Comparison of ENCODE assay signal across 8 mouse cellular contexts in the genomic region with DNA sequence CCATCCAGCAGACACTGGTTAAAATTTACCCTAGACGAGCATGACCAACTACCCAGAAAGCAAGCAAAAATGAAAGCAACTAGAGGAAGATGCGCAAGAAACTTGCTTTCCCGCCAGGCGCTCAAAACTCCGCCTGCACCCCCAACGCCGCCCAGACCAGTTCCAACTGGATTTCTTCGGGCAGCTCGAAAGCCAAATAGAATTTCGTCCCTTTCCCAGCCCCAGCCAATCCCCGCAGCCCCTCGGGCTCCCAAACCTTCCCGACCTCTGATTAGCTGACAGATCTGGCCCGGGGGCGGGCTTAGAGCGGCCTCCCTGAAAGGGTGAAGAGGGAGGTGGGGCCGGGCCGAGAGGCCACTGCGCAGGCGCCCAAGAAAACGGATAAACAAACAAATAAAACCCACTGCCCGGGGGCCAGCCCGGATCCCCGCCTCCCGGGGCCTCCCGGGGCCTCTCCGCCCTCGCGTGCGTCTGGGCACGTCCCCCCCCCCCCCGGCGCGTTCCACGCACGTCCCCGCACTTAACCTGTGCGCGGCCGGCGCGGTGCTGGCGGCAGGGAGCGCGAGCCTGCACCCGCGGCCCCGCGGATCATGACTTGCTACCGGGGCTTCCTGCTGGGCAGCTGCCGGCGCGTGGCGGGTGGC. TPM values are rescaled to one million over a fixed set of nuclear protein-coding genes. Genes with fewer than 3 reads are reported as not detected.
A peak's percentile ranks its signal among the peaks of the same experiment; 100 is the strongest.
DNase-seq lines count a peak whose midpoint lies in the region; ATAC-seq and TF ChIP-seq lines count a peak whose summit lies in the region.

A gene (plus strand): TSS at position 349 of the 644 bp plus-strand sequence.

- peak within 1 kb of the TSS; percentile 97 for H3K9ac ChIP-seq in hindbrain, postnatal 0 days (replicated peaks; ENCODE audit: low read length)

- no peaks in the 10 kb centered on the region for H3K27me3 ChIP-seq in hindbrain, postnatal 0 days (ENCODE audit: insufficient read depth, low read length)

- peaks cover 6% of the 10 kb centered on the region; the same call in 1 of the 2 replicates for H3K4me1 ChIP-seq in hindbrain, postnatal 0 days (ENCODE audit: insufficient read depth, low read length)

- H3K36me3 ChIP-seq in hindbrain, postnatal 0 days (ENCODE audit: insufficient read depth, low read length) = no peaks in the 10 kb centered on the region

- 2% methylated on average over 42 of the region's 54 CpGs for WGBS in hindbrain, postnatal 0 days

- intact Hi-C loops in gastrocnemius, adult 2 months (cut with DNase I) = no loop called here
- intact Hi-C loops in left cerebral cortex, adult 2 months (cut with DNase I) = no loop called here

- H3K4me3 ChIP-seq in gastrocnemius, adult 2 months = peak within 1 kb of the TSS; percentile 97
- H3K4me3 ChIP-seq in hindbrain, postnatal 0 days (ENCODE audit: low read length) = peak within 1 kb of the TSS; percentile 93
- H3K4me3 ChIP-seq in left cerebral cortex, adult 2 months = peak within 1 kb of the TSS; percentile 91

- H3K4me2 ChIP-seq in hindbrain, postnatal 0 days (ENCODE audit: low read depth, low read length) = peak within 1 kb of the TSS; percentile 82

- peak within 1 kb of the TSS; percentile 91 for H3K27ac ChIP-seq in gastrocnemius, adult 2 months
- peak within 1 kb of the TSS; percentile 93 for H3K27ac ChIP-seq in hindbrain, postnatal 0 days
- H3K27ac ChIP-seq in left cerebral cortex, adult 2 months = peak within 1 kb of the TSS; percentile 78

- DNase-seq in ZHBTc4 (ENCODE audit: low read depth, low spot score) = peak; percentile 99
- DNase-seq in gastrocnemius, adult 2 months = peak; percentile 99
- peak; percentile 99 for DNase-seq in hindbrain, postnatal 0 days (ENCODE audit: low spot score)
- peak; percentile 95 to 97 for DNase-seq in left cerebral cortex, adult 2 months (ENCODE audit: extremely low spot score in 1 of 2, low spot score in 2 of 2)
- DNase-seq in right cerebral cortex, adult 2 months (ENCODE audit: low spot score in 2 of 2) = peak; percentile 97 to 98
- DNase-seq in urinary bladder, postnatal 14 days (ENCODE audit: low spot score) = peak; percentile 99

- no peaks in the 10 kb centered on the region for H3K9me3 ChIP-seq in hindbrain, postnatal 0 days (ENCODE audit: low read length)

- ATAC-seq in common myeloid progenitor, adult 5-6 weeks (replicated peaks; ENCODE audit: low read depth, poor library complexity, severe bottlenecking) = peak; percentile 80
- ATAC-seq in hindbrain, postnatal 0 days = peak; percentile 99
- peak; percentile 86 for ATAC-seq in megakaryocyte, adult 5-6 weeks (ENCODE audit: poor library complexity, severe bottlenecking)

- no peak for TF ChIP-seq CTCF in gastrocnemius, adult 2 months (IDR thresholded peaks at IDR 0.05)
- TF ChIP-seq CTCF in hindbrain, postnatal 0 days (IDR thresholded peaks at IDR 0.05; ENCODE audit: low read depth) = no peak
- TF ChIP-seq CTCF in left cerebral cortex, adult 2 months (IDR thresholded peaks at IDR 0.05) = no peak

RNA-seq across cellular contexts. Expression of the gene that starts here (rescaled TPM):
- 107 and 115 TPM in 2 replicates for total RNA-seq in common myeloid progenitor, adult 5-6 weeks (2017)
- 10 to 100 TPM; 32.2 to 42.6 TPM for total RNA-seq in gastrocnemius, adult 2 months (2021)
- 24.7 and 28.4 TPM in 2 replicates for total RNA-seq in hindbrain, postnatal 0 days (2014; rRNA removed)
- 32.4 and 36.2 TPM in 2 replicates for polyA plus RNA-seq in hindbrain, postnatal 0 days (2015; fragmentation: Nextera tagmentation; extraction: Ambion mirVana)
- total RNA-seq in left cerebral cortex, adult 2 months (2021) = 10 to 100 TPM; 46.4 to 49.9 TPM
- total RNA-seq in megakaryocyte, adult 5-6 weeks (2015) = 25.7 and 32.3 TPM in 2 replicates
- total RNA-seq in megakaryocyte, adult 5-6 weeks (2017) = 30.0 and 31.3 TPM in 2 replicates

Comparison
In these comparisons a context has a peak if more than half of its experiments do, and no peak if none do; other contexts are left out.
1. Peak in every context shown above with its lines: DNase-seq, ATAC-seq, H3K4me3 ChIP-seq and H3K27ac ChIP-seq.